Comparison of ENCODE assay signal across 30 mouse cellular contexts in the genomic region with DNA sequence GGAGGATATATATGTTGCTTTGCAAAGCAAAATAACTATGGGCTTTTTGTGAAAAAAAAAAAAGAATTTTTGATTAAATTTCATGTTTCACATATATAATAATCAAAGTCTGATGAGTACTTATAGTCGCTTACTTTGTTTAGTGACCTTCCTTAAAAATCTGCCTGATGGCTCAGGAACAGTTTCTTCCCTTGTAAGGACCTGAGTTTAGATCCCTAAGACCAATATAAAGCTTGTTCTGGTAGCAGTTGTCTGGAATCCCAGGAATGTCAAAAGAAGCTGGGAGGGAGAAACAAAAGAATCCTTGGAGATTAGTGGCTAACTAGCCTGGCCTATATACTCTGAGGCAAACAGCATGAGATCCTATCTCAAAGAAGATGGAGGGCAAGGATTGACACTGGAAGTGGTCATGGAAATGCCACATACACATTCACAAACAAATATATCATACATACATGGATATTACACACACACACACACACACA. TPM values are rescaled to one million over a fixed set of nuclear protein-coding genes. Genes with fewer than 3 reads are reported as not detected.
DNase-seq lines count a peak whose midpoint lies in the region; ATAC-seq and TF ChIP-seq lines count a peak whose summit lies in the region.
"Had no signal": no experiment of that assay in that cellular context is flagged by ENCODE, and none has a peak within 500 bp of the region (broad histone marks: within the 10 kb centered on the region; RNA-seq: fewer than 3 reads in every experiment).

A gene (minus strand): TSS at position 51 of the 485 bp plus-strand sequence.

- H3K4me1 ChIP-seq in embryonic facial prominence, embryonic 11.5 days (ENCODE audit: control insufficient read depth, insufficient read depth, low read length): no peaks in the 10 kb centered on the region
- H3K4me1 ChIP-seq in embryonic facial prominence, embryonic 10.5 days: 0 out of 2 replicates have a peak, but pooled peaks cover 3% of the 10 kb centered on the region
- H3K4me1 ChIP-seq in testis, adult 2 months (ENCODE audit: control insufficient read depth, insufficient read depth, low read length): no peaks in the 10 kb centered on the region; the same call in 1 of the 2 replicates
- no peaks in the 10 kb centered on the region for H3K4me1 ChIP-seq in embryonic facial prominence, embryonic 14.5 days (ENCODE audit: control insufficient read depth, insufficient read depth, low read length)
- peaks cover 10% of the 10 kb centered on the region for H3K4me1 ChIP-seq in forebrain, embryonic 10.5 days
- H3K4me1 ChIP-seq: embryonic facial prominence, embryonic 15.5 days; limb, embryonic 10.5 days; liver, embryonic 15.5 days; neural tube, embryonic 15.5 days had no signal

- H3K9me3 ChIP-seq in embryonic facial prominence, embryonic 11.5 days (replicated peaks; ENCODE audit: control insufficient read depth, low read length): no peaks in the 10 kb centered on the region
- H3K9me3 ChIP-seq in embryonic facial prominence, embryonic 10.5 days: no peaks in the 10 kb centered on the region
- H3K9me3 ChIP-seq in embryonic facial prominence, embryonic 14.5 days (ENCODE audit: control insufficient read depth, low read length): no peaks in the 10 kb centered on the region
- no peaks in the 10 kb centered on the region for H3K9me3 ChIP-seq in forebrain, embryonic 10.5 days
- H3K9me3 ChIP-seq: embryonic facial prominence, embryonic 15.5 days; limb, embryonic 10.5 days; liver, embryonic 15.5 days; midbrain, embryonic 10.5 days; neural tube, embryonic 15.5 days had no signal

- H3K4me3 ChIP-seq in embryonic facial prominence, embryonic 11.5 days (ENCODE audit: low read depth, low read length): no peak within 1 kb of the TSS
- H3K4me3 ChIP-seq in embryonic facial prominence, embryonic 10.5 days: no peak within 1 kb of the TSS
- no peak within 1 kb of the TSS for H3K4me3 ChIP-seq in testis, adult 2 months (ENCODE audit: control insufficient read depth, low read depth, low read length)
- H3K4me3 ChIP-seq in embryonic facial prominence, embryonic 14.5 days (ENCODE audit: low read depth, low read length): no peak within 1 kb of the TSS
- no peak within 1 kb of the TSS for H3K4me3 ChIP-seq in forebrain, embryonic 10.5 days
- H3K4me3 ChIP-seq: embryonic facial prominence, embryonic 15.5 days; heart, adult 2 months; limb, embryonic 10.5 days; liver, embryonic 15.5 days; midbrain, embryonic 10.5 days; neural tube, embryonic 15.5 days had no signal

- no peak within 1 kb of the TSS for H3K9ac ChIP-seq in embryonic facial prominence, embryonic 11.5 days (replicated peaks; ENCODE audit: low read length)
- no peak within 1 kb of the TSS for H3K9ac ChIP-seq in embryonic facial prominence, embryonic 14.5 days (ENCODE audit: low read depth, low read length)
- H3K9ac ChIP-seq: embryonic facial prominence, embryonic 15.5 days; forebrain, postnatal 0 days; hindbrain, embryonic 14.5 days; liver, embryonic 15.5 days; neural tube, embryonic 15.5 days had no signal

- peak; percentile 11 for DNase-seq in embryonic facial prominence, embryonic 11.5 days (ENCODE audit: low spot score)
- no peak for DNase-seq in embryonic facial prominence, embryonic 10.5 days (ENCODE audit: low spot score)
- DNase-seq in testis, postnatal 14 days (ENCODE audit: low spot score): no peak
- DNase-seq in embryonic facial prominence, embryonic 14.5 days (ENCODE audit: low spot score): peak; percentile 12
- DNase-seq in forebrain, embryonic 10.5 days (ENCODE audit: extremely low spot score, low spot score): no peak
- DNase-seq: adrenal gland, postnatal 10 days; cerebellum, adult 2 months; forebrain, postnatal 0 days; gastrocnemius, postnatal 36 days; heart, adult 2 months; kidney, adult 2 months; kidney, postnatal 10 days; liver; thymus, postnatal 14 days had no signal

- TF ChIP-seq CTCF in testis, adult 2 months (IDR thresholded peaks at IDR 0.05; ENCODE audit: control insufficient read depth, insufficient read depth, insufficient replicate concordance, low read depth, low read length): no peak

- H3K27ac ChIP-seq in embryonic facial prominence, embryonic 11.5 days (replicated peaks; ENCODE audit: low read depth, low read length): no peak within 1 kb of the TSS
- no peak within 1 kb of the TSS for H3K27ac ChIP-seq in embryonic facial prominence, embryonic 10.5 days (replicated peaks)
- no peak within 1 kb of the TSS for H3K27ac ChIP-seq in testis, adult 2 months (ENCODE audit: control insufficient read depth, insufficient read depth, low read depth, low read length)
- H3K27ac ChIP-seq in embryonic facial prominence, embryonic 14.5 days (replicated peaks; ENCODE audit: low read depth, low read length): no peak within 1 kb of the TSS
- no peak within 1 kb of the TSS for H3K27ac ChIP-seq in forebrain, embryonic 10.5 days
- H3K27ac ChIP-seq: embryonic facial prominence, embryonic 15.5 days; heart, adult 2 months; hindbrain, embryonic 14.5 days; limb, embryonic 10.5 days; liver, embryonic 15.5 days; macrophage; midbrain, embryonic 10.5 days; neural tube, embryonic 15.5 days; stomach, postnatal 0 days had no signal

- 68% methylated on average over 1 of the region's 1 CpGs for WGBS in embryonic facial prominence, embryonic 11.5 days
- WGBS in embryonic facial prominence, embryonic 10.5 days: 50% methylated on average over 1 of the region's 1 CpGs
- 66% methylated on average over 1 of the region's 1 CpGs for WGBS in embryonic facial prominence, embryonic 14.5 days
- 51% methylated on average over 1 of the region's 1 CpGs for WGBS in forebrain, embryonic 10.5 days

- H3K27me3 ChIP-seq in embryonic facial prominence, embryonic 11.5 days (ENCODE audit: control insufficient read depth, insufficient read depth, low read length): no peaks in the 10 kb centered on the region
- H3K27me3 ChIP-seq in embryonic facial prominence, embryonic 10.5 days (replicated peaks; ENCODE audit: low read depth, poor library complexity, severe bottlenecking): no peaks in the 10 kb centered on the region
- H3K27me3 ChIP-seq in testis, adult 2 months (ENCODE audit: control insufficient read depth, insufficient read depth, low read length): no peaks in the 10 kb centered on the region
- H3K27me3 ChIP-seq in embryonic facial prominence, embryonic 14.5 days (replicated peaks; ENCODE audit: control insufficient read depth, insufficient read depth, low read length): no peaks in the 10 kb centered on the region
- no peaks in the 10 kb centered on the region for H3K27me3 ChIP-seq in forebrain, embryonic 10.5 days (ENCODE audit: poor library complexity, severe bottlenecking)
- H3K27me3 ChIP-seq: embryonic facial prominence, embryonic 15.5 days; liver, embryonic 15.5 days; neural tube, embryonic 15.5 days had no signal

- no peak within 1 kb of the TSS for H3K4me2 ChIP-seq in embryonic facial prominence, embryonic 11.5 days (ENCODE audit: low read depth, low read length)
- no peak within 1 kb of the TSS for H3K4me2 ChIP-seq in embryonic facial prominence, embryonic 14.5 days (ENCODE audit: low read depth, low read length)
- H3K4me2 ChIP-seq: embryonic facial prominence, embryonic 15.5 days; hindbrain, embryonic 14.5 days; liver, embryonic 15.5 days; neural tube, embryonic 15.5 days had no signal

- ATAC-seq in embryonic facial prominence, embryonic 11.5 days (replicated peaks; ENCODE audit: insufficient number of reproducible peaks, low FRiP score, low TSS enrichment, low read depth): no peak
- 0 out of 2 replicates have a peak, but pooled peaks have one; percentile 15 for ATAC-seq in embryonic facial prominence, embryonic 14.5 days (ENCODE audit: low read depth)
- ATAC-seq in erythroblast, adult 5-6 weeks (replicated peaks; ENCODE audit: low FRiP score, poor library complexity, severe bottlenecking): no peak
- ATAC-seq: forebrain, postnatal 0 days; inflammation-experienced regulatory T-cells, adult 6 months had no signal

- no peak for TF ChIP-seq POLR2A in testis, adult 2 months (IDR thresholded peaks at IDR 0.05; ENCODE audit: control insufficient read depth, low read depth, low read length)

- H3K36me3 ChIP-seq in embryonic facial prominence, embryonic 11.5 days (replicated peaks; ENCODE audit: control insufficient read depth, insufficient read depth, low read depth, low read length): no peaks in the 10 kb centered on the region
- no peaks in the 10 kb centered on the region for H3K36me3 ChIP-seq in embryonic facial prominence, embryonic 10.5 days (replicated peaks)
- no peaks in the 10 kb centered on the region for H3K36me3 ChIP-seq in testis, adult 2 months (ENCODE audit: control insufficient read depth, insufficient read depth, low read length)
- no peaks in the 10 kb centered on the region for H3K36me3 ChIP-seq in embryonic facial prominence, embryonic 14.5 days (ENCODE audit: control insufficient read depth, insufficient read depth, low read length)
- no peaks in the 10 kb centered on the region for H3K36me3 ChIP-seq in forebrain, embryonic 10.5 days (replicated peaks)
- H3K36me3 ChIP-seq: embryonic facial prominence, embryonic 15.5 days; limb, embryonic 10.5 days; liver, embryonic 15.5 days; midbrain, embryonic 10.5 days; neural tube, embryonic 15.5 days had no signal

RNA-seq across cellular contexts. Expression of the gene that starts here (rescaled TPM):
- polyA plus RNA-seq in embryonic facial prominence, embryonic 11.5 days (2014; fragmentation: Nextera tagmentation; extraction: Ambion mirVana): 0.03 TPM in 1 of 2 replicates, not detected in the other
- 0.04 and 0.06 TPM in 2 replicates for polyA plus RNA-seq in embryonic facial prominence, embryonic 10.5 days (2016; fragmentation: Nextera tagmentation; extraction: Ambion mirVana)
- polyA plus RNA-seq in testis, adult 2 months (2012; rRNA removed): 47.5 and 52.0 TPM in 2 replicates
- polyA plus RNA-seq in embryonic facial prominence, embryonic 14.5 days (2014; fragmentation: Nextera tagmentation; extraction: Ambion mirVana): 0.13 and 0.21 TPM in 2 replicates
- 0.02 and 0.06 TPM in 2 replicates for polyA plus RNA-seq in forebrain, embryonic 10.5 days (2016; fragmentation: Nextera tagmentation; extraction: Ambion mirVana)
- not detected in 2 replicates for total RNA-seq in erythroblast, adult 5-6 weeks (2015; ENCODE audit: low replicate concordance)
- total RNA-seq in erythroblast, adult 5-6 weeks (2017; ENCODE audit: low replicate concordance): not detected in 2 replicates
- total RNA-seq: adrenal gland, postnatal 10 days; forebrain, postnatal 0 days; gastrocnemius, adult 18-20 months; gastrocnemius, postnatal 36 days; heart, adult 2 months; heart, postnatal 25 days; layer of hippocampus, adult 18-20 months; layer of hippocampus, postnatal 14 days had no signal
- polyA plus RNA-seq: cerebellum, adult 2 months; forebrain, postnatal 0 days; heart, adult 2 months; hindbrain, embryonic 14.5 days; kidney, adult 2 months; liver, embryonic 15.5 days; macrophage; small intestine, adult 2 months had no signal

Comparison
In these comparisons a context has a peak if more than half of its experiments do, and no peak if none do; other contexts are left out.
1. RNA of the gene that starts here (polyA plus RNA-seq): 47.5 to 52.0 TPM in testis, adult 2 months; 0.13 to 0.21 TPM in embryonic facial prominence, embryonic 14.5 days, 0.04 to 0.06 TPM in embryonic facial prominence, embryonic 10.5 days, 0.02 to 0.06 TPM in forebrain, embryonic 10.5 days and 0.03 TPM in embryonic facial prominence, embryonic 11.5 days; every median in the first group is over 10 times any median in the second.
2. Peak in DNase-seq in embryonic facial prominence, embryonic 11.5 days; RNA of the gene not detected or under 1 TPM.
3. Peak in DNase-seq and ATAC-seq in embryonic facial prominence, embryonic 14.5 days; RNA of the gene not detected or under 1 TPM.